Mouse (Mus musculus) hindbrain, embryonic 16.5 days (tissue): ENCODE measurements around the gene Gstcd. TPM values are rescaled to one million over a fixed set of nuclear protein-coding genes. Genes with fewer than 3 reads are reported as not detected.

Experiments
- ATAC-seq: fragments of 200-750 bp; cut with Nextera tagmentation; 2 replicates; pipeline ENCODE4 v1.8.0; 2017; ENCODE audit warnings: moderate TSS enrichment, moderate library complexity
- H3K27ac ChIP-seq: fragments of 300-500 bp; sonication (generic); 2 replicates; pipeline ENCODE4 v1.5.1; 2014; ENCODE audit warnings: low read depth, mild to moderate bottlenecking, control low read depth, low read length, moderate library complexity
- H3K27me3 ChIP-seq: fragments of 300-500 bp; sonication (generic); replicated peaks from 2 replicates; pipeline ENCODE4 v1.6.1; 2014; ENCODE audit warnings: low read length; ENCODE audit not compliant: control insufficient read depth, insufficient read depth
- H3K36me3 ChIP-seq: fragments of 300-500 bp; sonication (generic); 2 replicates; pipeline ENCODE4 v1.6.1; 2014; ENCODE audit warnings: mild to moderate bottlenecking, low read length, moderate library complexity, mixed read lengths; ENCODE audit not compliant: control insufficient read depth, insufficient read depth
- H3K4me1 ChIP-seq: fragments of 300-500 bp; sonication (generic); 2 replicates; pipeline ENCODE4 v1.6.1; 2014; ENCODE audit warnings: low read depth, low read length; ENCODE audit not compliant: control insufficient read depth, insufficient read depth
- H3K4me2 ChIP-seq: fragments of 300-500 bp; sonication (generic); 2 replicates; pipeline ENCODE4 v1.6.1; 2014; ENCODE audit warnings: mild to moderate bottlenecking, low read length, control low read depth, moderate library complexity
- H3K4me3 ChIP-seq: fragments of 300-500 bp; sonication (generic); 2 replicates; pipeline ENCODE4 v1.5.1; 2014; ENCODE audit warnings: mild to moderate bottlenecking, low read length, control low read depth, moderate library complexity
- H3K9ac ChIP-seq: fragments of 300-500 bp; sonication (generic); 2 replicates; pipeline ENCODE4 v1.6.1; 2014; ENCODE audit warnings: low read depth, mild to moderate bottlenecking, control low read depth, low read length, moderate library complexity
- H3K9me3 ChIP-seq: fragments of 300-500 bp; sonication (generic); 2 replicates; pipeline ENCODE4 v1.6.1; 2014; ENCODE audit warnings: mild to moderate bottlenecking, low read length, moderate library complexity; ENCODE audit not compliant: control insufficient read depth
- WGBS: fragments of 180-500 bp; shearing (Covaris S2); extraction: QIAGEN DNeasy Blood & Tissue Kit; methylation state at CpG from one replicate; pipeline ENCODE4 v1.1.7; 2014; 5-methylcytosine and 5-hydroxymethylcytosine counted together
- polyA plus RNA-seq: library from polyadenylated mRNA; unstranded; fragments of >200 nt; fragmentation: Nextera tagmentation; extraction: Ambion mirVana; gene quantifications from 2 replicates; pipeline ENCODE4 v1.2.1, GENCODE M21; 2015

The Gstcd gene
- polyA plus RNA-seq, 1 experiment from 2014 or later = 2.8 TPM

DNA sequence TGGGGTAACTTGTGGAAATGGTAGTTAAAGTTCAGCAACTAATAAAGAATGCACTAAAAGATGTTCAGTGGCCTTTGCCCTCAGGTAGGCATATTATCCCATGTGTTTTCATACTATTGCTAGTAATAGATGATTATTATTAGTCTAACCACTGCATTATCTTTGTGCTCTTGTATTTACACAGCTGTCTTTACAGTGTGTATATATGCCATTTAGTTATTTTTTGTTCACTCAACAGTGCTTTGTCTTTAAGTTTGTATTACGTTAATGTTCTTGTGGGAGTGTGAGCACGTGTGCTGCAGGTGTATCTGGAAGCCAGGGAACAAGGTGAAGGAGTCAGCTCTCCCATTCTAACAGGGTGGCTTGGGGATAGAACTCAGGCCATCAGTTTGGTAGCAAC, 7.1 kb upstream of the Gstcd start:
- no peak overlapping the region for H3K4me3 ChIP-seq
- peaks cover 2% of the 10 kb centered on the region; the same call in 1 of the 2 replicates for H3K4me1 ChIP-seq
- H3K36me3 ChIP-seq = peaks cover 11% of the 10 kb centered on the region
- H3K27me3 ChIP-seq = no peaks in the 10 kb centered on the region
- no peaks in the 10 kb centered on the region for H3K9me3 ChIP-seq
- ATAC-seq = no peak
- WGBS = 95% methylated on average over 2 of the region's 2 CpGs
- no peak overlapping the region for H3K9ac ChIP-seq
- no peak overlapping the region for H3K27ac ChIP-seq
- no peak overlapping the region for H3K4me2 ChIP-seq

DNA sequence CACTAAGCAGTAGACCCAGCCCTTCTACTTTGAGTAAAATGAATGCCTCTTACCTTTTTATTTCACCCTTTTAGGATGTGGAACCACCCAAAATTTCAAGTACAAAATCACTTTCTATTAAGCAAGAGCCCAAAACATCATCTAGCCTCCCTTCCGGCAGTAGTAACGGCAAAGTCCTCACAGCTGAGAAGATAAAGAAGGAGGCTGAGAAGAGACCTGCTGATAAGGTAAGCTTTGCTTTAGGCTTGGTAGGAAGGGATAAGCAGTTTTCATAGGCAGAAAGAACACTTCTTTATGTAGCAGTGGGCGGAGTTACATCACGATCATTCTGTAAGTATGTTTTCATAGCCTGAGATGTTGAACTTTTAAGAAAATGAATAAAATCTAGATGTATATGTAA, 6.5 kb upstream of the Gstcd start:
- H3K9ac ChIP-seq = no peak overlapping the region
- peaks cover 11% of the 10 kb centered on the region for H3K36me3 ChIP-seq
- H3K4me1 ChIP-seq = peaks cover 3% of the 10 kb centered on the region
- WGBS = 96% methylated on average over 4 of the region's 4 CpGs
- H3K27me3 ChIP-seq = no peaks in the 10 kb centered on the region
- no peak overlapping the region for H3K4me3 ChIP-seq
- no peaks in the 10 kb centered on the region for H3K9me3 ChIP-seq
- no peak overlapping the region for H3K27ac ChIP-seq
- H3K4me2 ChIP-seq = no peak overlapping the region
- no peak for ATAC-seq

DNA sequence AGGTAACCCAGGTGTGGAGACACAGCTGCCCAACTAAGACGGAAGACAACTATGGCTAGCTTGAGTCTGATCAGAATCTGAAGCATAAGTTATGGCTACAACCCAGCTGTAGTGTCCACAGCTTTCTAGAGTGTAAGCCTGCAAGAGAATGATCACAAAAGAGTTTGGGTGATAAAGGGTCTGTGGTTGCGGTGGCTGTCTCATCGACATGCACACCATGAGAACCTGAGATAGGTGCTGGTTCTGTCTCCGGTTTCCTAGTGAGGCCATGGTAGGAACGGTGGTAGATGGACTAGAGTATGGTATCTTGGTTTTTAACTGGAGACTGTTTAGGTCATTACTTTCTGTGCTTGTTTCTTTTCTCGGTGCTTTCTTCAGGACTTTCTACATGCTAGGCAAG, 6.1 kb upstream of the Gstcd start:
- Histone ChIP-seq H3K27me3 (no peaks in the 10 kb centered on the region), H3K4me2 (no peak overlapping the region), H3K4me3 (no peak overlapping the region), H3K9ac (no peak overlapping the region), H3K4me1 (peaks cover 7% of the 10 kb centered on the region), H3K27ac (no peak overlapping the region), H3K36me3 (peaks cover 11% of the 10 kb centered on the region), H3K9me3 (no peaks in the 10 kb centered on the region)
- ATAC-seq = no peak
- WGBS = 96% methylated on average over 6 of the region's 6 CpGs

DNA sequence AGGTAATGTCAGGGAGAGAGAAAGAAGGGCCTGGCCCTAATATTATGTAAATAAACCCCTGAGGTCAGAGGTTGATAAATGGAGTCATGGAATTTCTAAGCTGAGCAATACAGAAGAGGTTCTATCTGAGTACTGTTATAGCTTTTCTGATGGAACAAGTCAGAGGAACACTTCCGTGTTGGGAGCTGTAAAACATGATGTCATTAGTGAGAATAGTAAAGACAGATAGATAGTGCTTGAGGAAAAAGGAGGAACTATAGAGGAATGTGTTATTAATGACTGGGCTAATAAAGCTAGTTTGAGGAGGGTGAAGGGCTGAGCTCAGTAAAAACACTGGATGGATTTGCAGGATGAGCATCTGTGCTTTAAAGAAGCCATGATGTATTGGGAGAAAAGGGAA, 2.5 kb upstream of the Gstcd start:
- Histone ChIP-seq H3K9me3 (no peaks in the 10 kb centered on the region), H3K4me1 (peaks cover 19% of the 10 kb centered on the region), H3K4me2 (no peak overlapping the region), H3K27ac (no peak overlapping the region), H3K27me3 (no peaks in the 10 kb centered on the region), H3K9ac (no peak overlapping the region), H3K4me3 (no peak overlapping the region), H3K36me3 (peaks cover 4% of the 10 kb centered on the region; the same call in 1 of the 2 replicates)
- WGBS = 67% methylated on average over 1 of the region's 1 CpGs
- ATAC-seq = no peak

DNA sequence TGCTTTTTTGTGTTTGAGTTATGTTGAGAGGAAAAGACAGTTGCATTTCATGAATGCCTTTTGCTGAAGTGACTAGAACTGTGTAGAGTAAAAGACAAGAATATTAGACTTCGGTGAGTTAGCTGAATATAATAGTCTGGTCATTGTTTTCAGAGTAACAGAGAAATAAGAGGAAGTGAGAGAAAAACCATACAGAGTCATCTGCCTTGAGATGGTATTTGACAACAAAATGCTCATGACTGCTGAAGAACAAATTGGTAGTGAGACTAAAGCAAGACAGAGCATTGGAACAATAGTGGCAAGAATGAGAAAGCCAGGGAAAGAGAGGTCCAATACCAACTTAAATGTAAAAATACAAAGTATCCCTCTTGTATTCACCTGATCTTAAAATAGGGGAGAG, 1.1 kb upstream of the Gstcd start:
- ATAC-seq = no peak
- no peak overlapping the region for H3K27ac ChIP-seq
- no peak overlapping the region; the same call in 1 of the 2 replicates for H3K9ac ChIP-seq
- WGBS = 85% methylated on average over 1 of the region's 1 CpGs
- H3K27me3 ChIP-seq = no peaks in the 10 kb centered on the region
- H3K4me2 ChIP-seq = peak overlapping the region; percentile 72
- no peaks in the 10 kb centered on the region for H3K9me3 ChIP-seq
- peaks cover 4% of the 10 kb centered on the region; the same call in 1 of the 2 replicates for H3K36me3 ChIP-seq
- H3K4me3 ChIP-seq = no peak overlapping the region
- peaks cover 19% of the 10 kb centered on the region for H3K4me1 ChIP-seq

DNA sequence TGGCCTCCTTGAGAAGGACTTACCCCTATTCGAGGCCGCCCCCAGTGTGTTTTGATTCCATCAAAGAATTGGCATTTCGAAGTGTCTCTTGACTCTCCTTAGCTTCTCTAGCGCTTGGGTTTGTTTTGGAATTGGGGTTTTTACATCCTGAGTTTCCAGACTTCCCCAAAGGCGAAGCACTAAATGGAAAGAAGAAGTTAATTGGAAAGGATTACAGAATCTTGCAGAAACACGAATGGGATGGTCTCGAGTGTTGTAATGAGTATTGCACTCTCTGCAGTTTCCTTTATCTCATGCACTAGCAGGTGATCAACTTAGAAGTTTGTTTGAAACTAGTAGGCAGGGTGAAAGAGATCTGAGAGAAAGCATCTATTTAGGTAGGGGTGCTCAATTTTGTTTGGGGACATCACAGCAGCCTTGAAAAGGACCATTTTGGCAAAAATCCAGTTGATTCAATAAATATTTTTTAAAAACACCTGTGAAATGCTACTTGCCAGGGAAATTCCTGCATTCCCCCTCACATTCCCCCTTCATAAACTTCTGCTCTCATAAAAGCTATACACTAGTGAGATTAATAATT, 531 bp upstream of the Gstcd start:
- no peak for ATAC-seq
- Histone ChIP-seq H3K9ac (peak overlapping the region; percentile 94), H3K4me3 (peak overlapping the region; percentile 97), H3K36me3 (peaks cover 4% of the 10 kb centered on the region; the same call in 1 of the 2 replicates), H3K9me3 (no peaks in the 10 kb centered on the region), H3K27ac (peak overlapping the region; percentile 97), H3K4me1 (peaks cover 19% of the 10 kb centered on the region), H3K27me3 (no peaks in the 10 kb centered on the region), H3K4me2 (peak overlapping the region; percentile 72)
- under 1% methylated on average over 7 of the region's 7 CpGs for WGBS

DNA sequence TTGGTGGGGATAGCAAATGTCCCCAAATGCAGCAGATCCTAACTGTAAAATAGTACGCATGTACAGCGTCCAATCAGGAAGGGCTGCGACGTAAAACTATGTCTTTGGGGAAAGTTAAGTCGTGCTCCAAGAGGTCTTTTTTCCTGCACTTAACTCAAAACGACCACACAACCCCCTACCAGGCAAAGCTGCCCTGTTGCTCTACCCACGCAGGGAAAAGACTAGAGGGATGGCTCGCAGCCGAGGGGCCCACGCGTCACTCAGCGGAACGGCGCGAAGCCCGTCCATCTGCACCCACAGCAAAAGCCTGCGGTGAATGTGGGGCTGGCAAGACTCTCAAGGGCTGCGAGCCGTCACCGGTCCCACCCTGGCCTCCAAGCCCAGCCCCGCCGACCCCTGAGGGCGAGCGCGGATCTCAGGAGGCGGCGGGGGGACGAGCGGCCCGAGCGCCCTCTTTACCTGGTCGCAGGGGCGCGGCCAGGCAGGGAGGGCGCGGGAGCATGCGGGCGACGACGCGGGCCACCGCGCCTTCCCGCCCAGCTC, 641 bp downstream of the Gstcd start:
- no peaks in the 10 kb centered on the region for H3K36me3 ChIP-seq
- peaks cover 19% of the 10 kb centered on the region for H3K4me1 ChIP-seq
- H3K4me3 ChIP-seq = peak overlapping the region; percentile 97
- H3K9me3 ChIP-seq = no peaks in the 10 kb centered on the region
- peak overlapping the region; percentile 79 for H3K4me2 ChIP-seq
- H3K9ac ChIP-seq = peak overlapping the region; percentile 94
- peak overlapping the region; percentile 97 for H3K27ac ChIP-seq
- H3K27me3 ChIP-seq = no peaks in the 10 kb centered on the region
- WGBS = under 1% methylated on average over 42 of the region's 44 CpGs
- peak; percentile 89 for ATAC-seq

DNA sequence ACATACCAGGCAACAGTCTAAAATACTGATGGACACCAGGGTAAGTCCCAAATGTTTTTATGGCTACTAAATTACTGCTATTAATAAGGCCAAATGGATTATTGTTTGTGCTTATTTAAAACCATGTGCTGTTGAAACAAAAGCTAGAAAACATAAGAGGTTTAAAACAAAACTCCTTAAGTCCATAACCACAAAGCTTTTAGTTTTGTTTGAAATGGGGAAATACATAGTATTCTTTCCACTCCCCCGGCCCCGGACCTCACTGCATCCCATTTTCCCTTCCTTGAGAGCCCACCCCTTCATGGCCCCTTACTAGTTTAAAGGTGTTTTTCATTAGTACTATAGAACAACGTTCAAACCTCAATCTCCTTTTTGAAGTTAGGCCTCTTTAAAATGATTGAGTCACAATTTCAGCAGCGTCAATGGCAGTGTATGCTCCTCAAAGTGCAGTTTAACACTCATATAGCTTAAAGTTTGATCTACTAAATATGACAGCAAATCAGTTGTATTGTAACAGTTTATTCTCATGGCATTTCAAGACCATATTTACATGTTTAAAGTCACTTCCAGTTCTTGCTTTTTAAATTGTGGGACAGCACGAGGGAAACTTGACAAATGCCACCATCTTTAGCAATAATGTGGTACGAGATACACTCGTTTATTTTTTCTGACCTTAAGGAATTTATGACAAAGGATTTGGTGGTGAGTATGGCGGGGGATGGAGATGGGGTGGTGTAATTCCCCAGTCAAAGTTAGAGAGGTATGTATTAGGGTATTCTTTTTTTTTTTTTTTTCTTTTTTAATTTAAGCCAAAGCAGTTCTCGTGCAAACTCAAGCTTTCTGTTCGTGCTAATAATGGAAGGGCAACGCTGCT, 1.3 kb downstream of the Gstcd start:
- H3K27ac ChIP-seq = peak overlapping the region; percentile 97
- no peaks in the 10 kb centered on the region for H3K27me3 ChIP-seq
- no peaks in the 10 kb centered on the region for H3K9me3 ChIP-seq
- peak overlapping the region; percentile 97 for H3K4me3 ChIP-seq
- H3K4me2 ChIP-seq = peak overlapping the region; percentile 79
- peaks cover 19% of the 10 kb centered on the region for H3K4me1 ChIP-seq
- no peaks in the 10 kb centered on the region for H3K36me3 ChIP-seq
- no peak for ATAC-seq
- 10% methylated on average over 11 of the region's 11 CpGs for WGBS
- peak overlapping the region; percentile 94 for H3K9ac ChIP-seq

DNA sequence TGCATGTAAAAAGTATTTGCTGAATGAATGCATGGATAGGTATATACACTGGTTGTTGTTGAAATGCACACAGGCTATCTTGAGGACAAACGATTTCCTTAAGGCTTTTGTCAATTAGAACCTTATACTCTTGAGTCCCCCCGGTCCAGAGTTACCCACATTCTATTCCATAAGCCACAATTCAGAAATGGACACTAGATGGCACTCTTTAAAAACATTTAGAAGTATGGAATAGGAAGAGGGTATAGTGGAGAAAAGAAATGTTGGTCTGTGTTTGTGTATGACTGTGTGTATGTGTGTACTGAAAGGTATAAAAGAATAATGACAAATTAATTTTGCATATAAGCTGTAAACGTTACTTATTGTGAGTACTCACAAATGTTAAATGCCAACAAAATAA, 6.0 kb downstream of the Gstcd start:
- ATAC-seq = peak; percentile 85
- Histone ChIP-seq H3K4me1 (peaks cover 6% of the 10 kb centered on the region), H3K4me2 (no peak overlapping the region), H3K27me3 (no peaks in the 10 kb centered on the region), H3K9ac (no peak overlapping the region), H3K4me3 (no peak overlapping the region), H3K9me3 (no peaks in the 10 kb centered on the region), H3K36me3 (peaks cover 15% of the 10 kb centered on the region), H3K27ac (no peak overlapping the region)
- WGBS = 73% methylated on average over 3 of the region's 3 CpGs
